Mouse (Mus musculus) embryonic facial prominence, embryonic 14.5 days (tissue): ENCODE results near the gene Spryd3. TPM values are rescaled to one million over a fixed set of nuclear protein-coding genes. Genes with fewer than 3 reads are reported as not detected.
A peak's percentile ranks its signal among the peaks of the same experiment; 100 is the strongest.

Experiments used
- ATAC-seq: fragments of 200-750 bp; cut with Nextera tagmentation; 2 replicates; pipeline ENCODE4 v1.8.0; 2017; ENCODE audit warnings: low read depth, moderate number of reproducible peaks, moderate TSS enrichment
- DNase-seq: peaks from one replicate; pipeline ENCODE4 v3.0.0-alpha.2; 2015; ENCODE audit warnings: low spot score
- H3K27ac ChIP-seq: fragments of 300-500 bp; sonication (generic); replicated peaks from 2 replicates; pipeline ENCODE4 v1.5.1; 2014; ENCODE audit warnings: low read depth, mild to moderate bottlenecking, low read length, moderate library complexity
- H3K27me3 ChIP-seq: fragments of 300-500 bp; sonication (generic); replicated peaks from 2 replicates; pipeline ENCODE4 v1.6.1; 2014; ENCODE audit warnings: low read length; ENCODE audit not compliant: control insufficient read depth, insufficient read depth
- H3K36me3 ChIP-seq: fragments of 300-500 bp; sonication (generic); 2 replicates; pipeline ENCODE4 v1.6.1; 2014; ENCODE audit warnings: low read length, mixed read lengths; ENCODE audit not compliant: control insufficient read depth, insufficient read depth
- H3K4me1 ChIP-seq: fragments of 300-500 bp; sonication (generic); 2 replicates; pipeline ENCODE4 v1.6.1; 2014; ENCODE audit warnings: antibody characterized with exemption, low read length; ENCODE audit not compliant: control insufficient read depth, insufficient read depth
- H3K4me2 ChIP-seq: fragments of 300-500 bp; sonication (generic); 2 replicates; pipeline ENCODE4 v1.6.1; 2014; ENCODE audit warnings: low read depth, mild to moderate bottlenecking, low read length, moderate library complexity, mixed read lengths
- H3K4me3 ChIP-seq: fragments of 300-500 bp; sonication (generic); 2 replicates; pipeline ENCODE4 v1.5.1; 2014; ENCODE audit warnings: low read depth, mild to moderate bottlenecking, low read length
- H3K9ac ChIP-seq: fragments of 300-500 bp; sonication (generic); 2 replicates; pipeline ENCODE4 v1.6.1; 2014; ENCODE audit warnings: low read depth, mild to moderate bottlenecking, low read length, moderate library complexity, mixed read lengths
- H3K9me3 ChIP-seq: fragments of 300-500 bp; sonication (generic); 2 replicates; pipeline ENCODE4 v1.6.1; 2016; ENCODE audit warnings: low read length; ENCODE audit not compliant: control insufficient read depth
- WGBS: fragments of 180-500 bp; shearing (Covaris S2); extraction: QIAGEN DNeasy Blood & Tissue Kit; methylation state at CpG from one replicate; pipeline ENCODE4 v1.1.7; 2014; 5-methylcytosine and 5-hydroxymethylcytosine counted together
- polyA plus RNA-seq: library from polyadenylated mRNA; unstranded; fragments of >200 nt; fragmentation: Nextera tagmentation; extraction: Ambion mirVana; gene quantifications from 2 replicates; pipeline ENCODE4 v1.2.1, GENCODE M21; 2014

The Spryd3 gene
- polyA plus RNA-seq, 1 experiment from 2014 or later, result 19.2 TPM

GRCm38 (mm10) chr15:102106754-102107456 lies 29.1 kb downstream of the Spryd3 start:
- ATAC-seq, result no peak
- DNase-seq, result no peak
- WGBS, result 25% methylated on average over 32 of the region's 38 CpGs
- Histone ChIP-seq H3K4me1 (peaks cover 40% of the 10 kb centered on the region), H3K9me3 (no peaks in the 10 kb centered on the region), H3K27ac (no peak overlapping the region), H3K4me3 (peak overlapping the region; percentile 15), H3K4me2 (peak overlapping the region; percentile 65), H3K36me3 (peaks cover 72% of the 10 kb centered on the region), H3K9ac (no peak overlapping the region), H3K27me3 (no peaks in the 10 kb centered on the region)

GRCm38 (mm10) chr15:102105764-102106730 lies 30.0 kb downstream of the Spryd3 start:
- Histone ChIP-seq H3K9me3 (no peaks in the 10 kb centered on the region), H3K9ac (peak overlapping the region; percentile 2), H3K27ac (peak overlapping the region; percentile 99), H3K4me3 (peak overlapping the region; percentile 15), H3K4me2 (peak overlapping the region; percentile 65), H3K27me3 (no peaks in the 10 kb centered on the region), H3K36me3 (peaks cover 63% of the 10 kb centered on the region), H3K4me1 (peaks cover 49% of the 10 kb centered on the region)
- no peak for ATAC-seq
- 28% methylated on average over 18 of the region's 18 CpGs for WGBS
- DNase-seq, result peak; percentile 56

GRCm38 (mm10) chr15:102105360-102105759 lies 30.7 kb downstream of the Spryd3 start:
- 26% methylated on average over 4 of the region's 5 CpGs for WGBS
- peak overlapping the region; percentile 99 for H3K27ac ChIP-seq
- H3K4me1 ChIP-seq, result peaks cover 49% of the 10 kb centered on the region
- no peak overlapping the region for H3K4me3 ChIP-seq
- peak; percentile 66 for DNase-seq
- H3K4me2 ChIP-seq, result peak overlapping the region; percentile 65
- H3K9ac ChIP-seq, result no peak overlapping the region; the same call in 1 of the 2 replicates
- H3K9me3 ChIP-seq, result no peaks in the 10 kb centered on the region
- H3K36me3 ChIP-seq, result peaks cover 56% of the 10 kb centered on the region
- H3K27me3 ChIP-seq, result no peaks in the 10 kb centered on the region
- ATAC-seq, result no peak

GRCm38 (mm10) chr15:102103947-102104555 lies 32.0 kb downstream of the Spryd3 start:
- peak overlapping the region; percentile 63 for H3K4me3 ChIP-seq
- peaks cover 56% of the 10 kb centered on the region for H3K4me1 ChIP-seq
- H3K4me2 ChIP-seq, result peak overlapping the region; percentile 65
- no peaks in the 10 kb centered on the region for H3K27me3 ChIP-seq
- H3K36me3 ChIP-seq, result peaks cover 44% of the 10 kb centered on the region
- H3K9ac ChIP-seq, result peak overlapping the region; percentile 74
- no peak; the same call in 1 of the 2 replicates for ATAC-seq
- peak; percentile 44 for DNase-seq
- WGBS, result 27% methylated on average over 12 of the region's 12 CpGs
- peak overlapping the region; percentile 99 for H3K27ac ChIP-seq
- no peaks in the 10 kb centered on the region for H3K9me3 ChIP-seq

- peaks cover 38% of the 10 kb centered on the region for H3K36me3 ChIP-seq
- H3K27me3 ChIP-seq, result no peaks in the 10 kb centered on the region
- ATAC-seq (no peak; the same call in 1 of the 2 replicates), DNase-seq (peak; percentile 70)
- peak overlapping the region; percentile 99 for H3K27ac ChIP-seq
- H3K4me3 ChIP-seq, result peak overlapping the region; percentile 63
- H3K4me2 ChIP-seq, result peak overlapping the region; percentile 65
- 6% methylated on average over 14 of the region's 14 CpGs for WGBS
- peak overlapping the region; percentile 74 for H3K9ac ChIP-seq
- H3K4me1 ChIP-seq, result peaks cover 56% of the 10 kb centered on the region
- H3K9me3 ChIP-seq, result no peaks in the 10 kb centered on the region
Observed at GRCm38 (mm10) chr15:102103371-102103946, 32.6 kb downstream of the Spryd3 start.

GRCm38 (mm10) chr15:102102548-102103121 lies 33.4 kb downstream of the Spryd3 start:
- DNase-seq, result peak; percentile 69

GRCm38 (mm10) chr15:102101672-102102541 lies 34.1 kb downstream of the Spryd3 start:
- H3K4me1 ChIP-seq, result peaks cover 68% of the 10 kb centered on the region
- H3K9ac ChIP-seq, result peak overlapping the region; percentile 74
- H3K36me3 ChIP-seq, result peaks cover 28% of the 10 kb centered on the region; the same call in 1 of the 2 replicates
- 23% methylated on average over 9 of the region's 11 CpGs for WGBS
- peak overlapping the region; percentile 99 for H3K27ac ChIP-seq
- H3K4me3 ChIP-seq, result peak overlapping the region; percentile 63
- no peaks in the 10 kb centered on the region for H3K27me3 ChIP-seq
- ATAC-seq, result no peak; the same call in 1 of the 2 replicates
- no peaks in the 10 kb centered on the region for H3K9me3 ChIP-seq
- DNase-seq, result peak; percentile 67
- H3K4me2 ChIP-seq, result peak overlapping the region; percentile 65

More at GRCm38 (mm10) chr15:102102548-102103121, 33.4 kb downstream of the Spryd3 start:
- peak overlapping the region; percentile 74 for H3K9ac ChIP-seq
- H3K4me3 ChIP-seq, result peak overlapping the region; percentile 63
- H3K36me3 ChIP-seq, result peaks cover 30% of the 10 kb centered on the region
- 13% methylated on average over 3 of the region's 6 CpGs for WGBS
- peaks cover 64% of the 10 kb centered on the region for H3K4me1 ChIP-seq
- peak overlapping the region; percentile 65 for H3K4me2 ChIP-seq
- no peak for ATAC-seq
- H3K27me3 ChIP-seq, result no peaks in the 10 kb centered on the region
- no peaks in the 10 kb centered on the region for H3K9me3 ChIP-seq
- H3K27ac ChIP-seq, result peak overlapping the region; percentile 99
